8 mouse cellular contexts compared by ENCODE assay signal in genomic region chr17:8164701-8165607, GRCm38 (mm10). TPM values are rescaled to one million over a fixed set of nuclear protein-coding genes. Genes with fewer than 3 reads are reported as not detected.
DNase-seq lines count a peak whose midpoint lies in the region; ATAC-seq and TF ChIP-seq lines count a peak whose summit lies in the region.
"Not testable (repeated sequence)": the region's sequence is repeated elsewhere in the genome, so short reads cannot be mapped to it uniquely, and the experiment has no call there.

Fgfr1op (plus strand) TSS chr17:8165501.

- H3K4me2 ChIP-seq in forebrain, embryonic 15.5 days (replicated peaks): peak within 1 kb of the TSS; percentile 39
- peak within 1 kb of the TSS; percentile 49 for H3K4me2 ChIP-seq in heart, postnatal 0 days (ENCODE audit: low read depth, low read length)
- H3K4me2 ChIP-seq in kidney, postnatal 0 days (ENCODE audit: low read length): peak within 1 kb of the TSS; percentile 41
- H3K4me2 ChIP-seq in limb, embryonic 15.5 days: peak within 1 kb of the TSS; percentile 35
- peak within 1 kb of the TSS; percentile 49 for H3K4me2 ChIP-seq in midbrain, embryonic 14.5 days (ENCODE audit: low read length)

- not testable (repeated sequence) for TF ChIP-seq EP300 in heart, postnatal 0 days (IDR thresholded peaks at IDR 0.05; ENCODE audit: low read depth)

- 0 out of 2 replicates have a peak within 1 kb of the TSS, but pooled peaks have one; percentile 43 for H3K27ac ChIP-seq in forebrain, embryonic 15.5 days (replicated peaks)
- H3K27ac ChIP-seq in heart, postnatal 0 days (ENCODE audit: low read depth): peak within 1 kb of the TSS; percentile 53; the same call in 1 of the 2 replicates
- H3K27ac ChIP-seq in kidney, postnatal 0 days: peak within 1 kb of the TSS; percentile 68; the same call in 1 of the 2 replicates
- H3K27ac ChIP-seq in limb, embryonic 15.5 days: peak within 1 kb of the TSS; percentile 47; the same call in 1 of the 2 replicates
- H3K27ac ChIP-seq in midbrain, embryonic 14.5 days (replicated peaks; ENCODE audit: low read depth, low read length): not testable (repeated sequence)

- peak within 1 kb of the TSS; percentile 55 for H3K4me3 ChIP-seq in forebrain, embryonic 15.5 days
- H3K4me3 ChIP-seq in heart, postnatal 0 days (ENCODE audit: low read depth, low read length): peak within 1 kb of the TSS; percentile 58
- peak within 1 kb of the TSS; percentile 44 for H3K4me3 ChIP-seq in kidney, postnatal 0 days (replicated peaks; ENCODE audit: low read depth, low read length)
- H3K4me3 ChIP-seq in limb, embryonic 15.5 days: peak within 1 kb of the TSS; percentile 51
- peak within 1 kb of the TSS; percentile 45 for H3K4me3 ChIP-seq in midbrain, embryonic 14.5 days (replicated peaks; ENCODE audit: low read depth, low read length)

- WGBS in forebrain, embryonic 15.5 days: 1% methylated on average over 21 of the region's 55 CpGs
- WGBS in heart, postnatal 0 days: 3% methylated on average over 14 of the region's 55 CpGs
- under 1% methylated on average over 12 of the region's 55 CpGs for WGBS in kidney, postnatal 0 days
- under 1% methylated on average over 18 of the region's 55 CpGs for WGBS in limb, embryonic 15.5 days
- WGBS in midbrain, embryonic 14.5 days: 3% methylated on average over 13 of the region's 55 CpGs

- not testable (repeated sequence) for H3K9me3 ChIP-seq in forebrain, embryonic 15.5 days; heart, postnatal 0 days (replicated peaks; ENCODE audit: control insufficient read depth, low read length); kidney, postnatal 0 days (replicated peaks; ENCODE audit: low read length); limb, embryonic 15.5 days; midbrain, embryonic 14.5 days (ENCODE audit: control insufficient read depth, low read length)

- not testable (repeated sequence) for H3K4me1 ChIP-seq in forebrain, embryonic 15.5 days; heart, postnatal 0 days (ENCODE audit: control insufficient read depth, insufficient read depth); kidney, postnatal 0 days (replicated peaks; ENCODE audit: insufficient read depth, low read length); limb, embryonic 15.5 days; midbrain, embryonic 14.5 days (ENCODE audit: control insufficient read depth, insufficient read depth, low read length)

- not testable (repeated sequence) for H3K27me3 ChIP-seq in forebrain, embryonic 15.5 days; heart, postnatal 0 days (ENCODE audit: control insufficient read depth, insufficient read depth, low read length); kidney, postnatal 0 days (ENCODE audit: insufficient read depth, low read length); limb, embryonic 15.5 days; midbrain, embryonic 14.5 days (ENCODE audit: control insufficient read depth, insufficient read depth, low read length)

- ATAC-seq in cerebellum, adult (ENCODE audit: insufficient number of reproducible peaks, low FRiP score, low TSS enrichment): peak; percentile 94
- peak; percentile 97 for ATAC-seq in forebrain, embryonic 15.5 days (replicated peaks)
- peak; percentile 98 for ATAC-seq in heart, postnatal 0 days (ENCODE audit: insufficient read depth, low read depth)
- ATAC-seq in kidney, postnatal 0 days (replicated peaks; ENCODE audit: low FRiP score, low read depth): peak; percentile 98
- peak; percentile 98 for ATAC-seq in limb, embryonic 15.5 days (ENCODE audit: insufficient number of reproducible peaks, low FRiP score, low TSS enrichment, low read depth)
- peak; percentile 98 for ATAC-seq in midbrain, embryonic 14.5 days (ENCODE audit: low FRiP score, low TSS enrichment)

- peak within 1 kb of the TSS; percentile 49 for H3K9ac ChIP-seq in forebrain, embryonic 15.5 days (replicated peaks)
- H3K9ac ChIP-seq in heart, postnatal 0 days (replicated peaks; ENCODE audit: low read depth, low read length); midbrain, embryonic 14.5 days (replicated peaks; ENCODE audit: low read length): not testable (repeated sequence)
- H3K9ac ChIP-seq in kidney, postnatal 0 days (ENCODE audit: low read depth, low read length): peak within 1 kb of the TSS; percentile 42; the same call in 1 of the 2 replicates
- H3K9ac ChIP-seq in limb, embryonic 15.5 days: peak within 1 kb of the TSS; percentile 45; the same call in 1 of the 2 replicates

- TF ChIP-seq CTCF in heart, postnatal 0 days (IDR thresholded peaks at IDR 0.05; ENCODE audit: low read depth); kidney, postnatal 0 days (IDR thresholded peaks at IDR 0.05; ENCODE audit: low read depth): not testable (repeated sequence)

- H3K36me3 ChIP-seq in forebrain, embryonic 15.5 days; kidney, postnatal 0 days (ENCODE audit: insufficient read depth, low read length); limb, embryonic 15.5 days; midbrain, embryonic 14.5 days (ENCODE audit: control insufficient read depth, insufficient read depth, low read length): not testable (repeated sequence)
- H3K36me3 ChIP-seq in heart, postnatal 0 days (replicated peaks; ENCODE audit: control insufficient read depth, insufficient read depth, low read length): peaks cover 11% of the 10 kb centered on the region

- DNase-seq in CD8-positive naive resting alpha-beta T cell, adult 2 months (ENCODE audit: low read depth in 2 of 2, low spot score in 2 of 2): peak; percentile 74 to 77
- DNase-seq in heart, postnatal 0 days (ENCODE audit: low spot score); kidney, postnatal 0 days (ENCODE audit: low spot score): not testable (repeated sequence)
- DNase-seq in midbrain, embryonic 14.5 days: peak; percentile 5
- peak; percentile 43 to 49 for DNase-seq in spleen, postnatal 36 days (ENCODE audit: low spot score in 2 of 2)

RNA-seq across cellular contexts. Expression of gene Fgfr1op, which starts in this region (rescaled TPM):
- 23.6 and 27.2 TPM in 2 replicates for polyA plus RNA-seq in forebrain, embryonic 15.5 days (2015; fragmentation: Nextera tagmentation; extraction: Ambion mirVana)
- total RNA-seq in heart, postnatal 0 days (2014; rRNA removed; ENCODE audit: low replicate concordance): 8.3 and 9.2 TPM in 2 replicates
- polyA plus RNA-seq in heart, postnatal 0 days (2015; fragmentation: Nextera tagmentation; extraction: Ambion mirVana): 16.0 and 16.1 TPM in 2 replicates
- 28.7 and 33.1 TPM in 2 replicates for polyA plus RNA-seq in kidney, postnatal 0 days (2015; fragmentation: Nextera tagmentation; extraction: Ambion mirVana)
- 27.5 and 28.7 TPM in 2 replicates for polyA plus RNA-seq in limb, embryonic 15.5 days (2015; fragmentation: Nextera tagmentation; extraction: Ambion mirVana)
- 26.2 and 31.7 TPM in 2 replicates for polyA plus RNA-seq in midbrain, embryonic 14.5 days (2014; fragmentation: Nextera tagmentation; extraction: Ambion mirVana)
